Mouse (Mus musculus): Measurements from ENCODE around the gene Mvd.

The Mvd gene

DNA sequence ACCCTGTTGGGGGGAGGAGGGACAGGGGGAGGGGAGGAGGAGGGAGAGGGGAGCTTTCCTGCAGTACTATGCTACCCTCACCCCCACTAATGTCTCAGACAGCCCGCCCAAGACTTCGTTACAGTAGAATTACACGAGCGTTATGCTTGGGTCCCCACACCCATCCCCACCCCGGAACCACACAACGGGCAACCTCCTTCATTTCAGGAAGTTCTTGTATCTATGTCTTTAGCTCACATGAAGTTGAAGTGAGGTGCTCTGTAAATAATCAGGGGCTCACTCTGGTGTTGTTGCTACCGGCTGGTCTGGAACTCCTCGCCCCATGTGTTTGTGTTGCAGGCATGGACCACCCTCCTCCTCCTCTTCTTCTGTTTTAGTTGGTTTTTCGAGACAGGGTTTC is 15.1 kb downstream of the Mvd start:
- DNase-seq (ENCODE audit: low read depth, low spot score) = no peak

DNA sequence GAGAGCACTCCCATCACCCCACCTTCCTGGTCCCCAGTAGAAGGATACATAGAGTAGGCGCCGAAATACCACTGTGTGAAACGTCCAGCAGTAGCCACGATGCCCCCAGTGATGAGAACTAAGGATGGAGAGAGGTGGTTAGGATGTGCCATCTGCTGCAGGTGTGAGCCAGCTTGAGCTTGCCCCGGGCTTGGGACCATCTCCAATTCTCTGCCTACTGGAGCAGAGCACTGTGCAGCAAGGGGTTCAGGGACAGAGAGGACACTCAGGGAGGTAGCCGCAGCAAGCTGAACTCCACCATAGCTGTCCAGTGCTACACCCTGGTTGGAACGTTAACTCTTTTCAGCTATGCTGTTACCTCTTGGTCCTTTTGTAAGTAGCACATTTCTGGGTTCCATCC is 15.6 kb downstream of the Mvd start:
- DNase-seq (ENCODE audit: low read depth, low spot score) = no peak

DNA sequence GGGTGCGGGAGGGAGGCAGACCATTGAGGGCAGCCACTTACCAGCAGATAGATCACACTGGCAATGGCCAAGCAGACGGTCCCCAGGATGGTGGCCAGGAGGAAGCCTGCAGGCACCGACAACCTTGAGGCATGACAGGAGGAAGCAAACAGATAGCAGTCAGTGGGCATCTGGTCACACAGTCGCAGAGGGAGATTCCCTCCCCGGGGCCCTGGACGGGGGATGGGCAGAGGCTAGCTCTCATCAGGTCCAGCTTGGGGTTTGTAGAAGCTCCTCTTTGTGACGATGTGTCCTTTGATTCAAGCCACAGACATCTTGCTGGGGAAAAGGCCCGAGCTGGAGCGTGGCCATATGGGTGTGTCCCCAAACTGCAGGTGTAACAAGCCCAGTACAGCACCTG is 17.1 kb downstream of the Mvd start:
- DNase-seq (ENCODE audit: low read depth, low spot score) = no peak

DNA sequence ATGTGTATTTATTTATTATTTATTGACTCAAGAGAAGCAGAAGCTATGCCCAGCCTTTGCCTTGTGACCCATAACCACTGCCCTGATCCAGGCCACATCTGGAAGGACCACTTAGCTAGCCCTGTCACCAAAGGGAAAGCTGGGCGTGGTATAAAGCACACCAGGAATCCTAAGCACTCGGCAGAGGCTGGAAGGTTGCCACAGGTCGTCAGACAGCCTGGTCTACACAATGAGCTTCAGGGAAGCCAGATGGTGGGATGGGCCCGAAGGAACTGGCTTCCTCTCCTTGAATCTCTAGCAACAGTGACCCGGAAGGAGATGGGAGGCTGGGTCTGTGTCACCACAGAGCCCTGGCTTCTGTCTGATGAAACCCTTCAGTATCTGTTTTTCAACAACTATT is 19.6 kb downstream of the Mvd start:
- DNase-seq (ENCODE audit: low read depth, low spot score) = no peak

DNA sequence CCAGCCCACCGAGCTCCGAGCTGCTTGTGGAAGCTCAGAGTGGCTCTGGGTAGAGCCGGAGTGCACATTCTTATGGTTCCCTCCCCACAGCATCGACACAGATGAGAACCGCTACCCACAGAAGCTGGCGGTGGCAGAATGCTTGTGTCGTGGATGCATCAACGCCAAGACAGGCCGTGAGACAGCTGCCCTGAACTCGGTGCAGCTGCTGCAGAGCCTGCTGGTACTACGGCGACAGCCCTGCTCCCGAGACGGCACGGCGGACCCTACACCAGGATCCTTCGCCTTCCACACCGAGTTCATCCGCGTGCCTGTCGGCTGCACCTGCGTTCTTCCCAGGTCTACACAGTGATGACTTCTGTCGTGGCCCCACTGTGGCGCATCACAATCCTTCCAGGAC is 20.0 kb downstream of the Mvd start:
- no peak for DNase-seq (ENCODE audit: low read depth, low spot score)

- no peak for DNase-seq (ENCODE audit: low read depth, low spot score)
Observed at GRCm38 (mm10) chr8:122421376-122422070, 21.7 kb downstream of the Mvd start, which contains the start of gene Il17c. Gene Il17c (plus strand): TSS chr8:122422020.

DNA sequence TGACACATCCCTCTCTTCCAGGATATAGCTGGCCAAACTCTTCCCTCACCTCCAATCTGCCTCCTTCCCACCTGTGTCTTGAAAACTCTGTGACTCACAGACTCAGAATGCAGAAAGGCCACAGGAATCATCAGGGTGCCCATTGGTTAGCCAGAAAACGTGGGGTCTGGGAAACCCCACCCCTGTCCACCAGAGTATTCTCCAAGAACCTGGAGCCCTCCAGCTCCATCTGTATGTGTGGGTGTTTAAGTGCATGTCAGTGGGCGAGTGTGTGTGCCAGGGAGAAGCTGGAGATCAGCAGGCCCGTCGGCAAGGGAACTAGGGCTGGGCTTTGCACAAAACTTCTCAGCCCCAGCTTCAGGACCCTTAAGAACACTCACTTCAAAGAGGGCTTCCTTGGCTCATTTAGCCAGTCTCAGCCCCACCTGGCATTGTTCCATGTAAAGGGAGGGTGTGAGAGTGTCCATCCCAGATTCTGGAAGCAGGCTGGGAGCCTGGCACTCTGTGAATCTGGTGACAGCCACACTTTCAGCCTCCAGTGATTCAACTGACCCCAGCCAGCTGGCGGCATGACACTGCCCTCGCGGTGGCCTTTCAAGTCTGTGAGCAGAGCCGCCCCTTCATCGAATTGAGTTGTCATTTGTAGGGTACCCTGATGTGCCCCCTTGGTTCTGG is 23.2 kb downstream of the Mvd start:
- no peak for DNase-seq (ENCODE audit: low read depth, low spot score)

GRCm38 (mm10) chr8:122415554-122415953 is 27.7 kb downstream of the Mvd start:
- DNase-seq (ENCODE audit: low read depth, low spot score) = no peak

DNA sequence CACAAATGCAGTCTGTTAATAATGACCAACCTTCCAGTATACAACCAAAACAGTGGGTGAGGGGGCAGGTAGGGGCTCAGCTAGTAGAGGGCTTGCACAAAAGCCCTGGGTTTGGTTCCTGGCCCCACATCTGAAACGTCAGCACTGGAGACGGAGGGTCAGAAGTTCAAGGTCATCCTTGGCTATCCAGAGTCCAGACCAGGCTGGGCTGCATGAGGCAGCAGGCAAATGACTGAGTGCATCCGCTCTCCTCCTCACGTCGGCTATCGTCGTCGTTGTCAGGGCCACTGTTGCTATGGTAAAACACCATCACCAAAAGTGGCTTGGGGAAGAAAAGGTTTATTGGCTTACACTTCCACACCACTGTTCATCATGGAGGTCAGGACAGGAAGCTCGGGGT is 28.9 kb downstream of the Mvd start:
- no peak for DNase-seq (ENCODE audit: low read depth, low spot score)

DNA sequence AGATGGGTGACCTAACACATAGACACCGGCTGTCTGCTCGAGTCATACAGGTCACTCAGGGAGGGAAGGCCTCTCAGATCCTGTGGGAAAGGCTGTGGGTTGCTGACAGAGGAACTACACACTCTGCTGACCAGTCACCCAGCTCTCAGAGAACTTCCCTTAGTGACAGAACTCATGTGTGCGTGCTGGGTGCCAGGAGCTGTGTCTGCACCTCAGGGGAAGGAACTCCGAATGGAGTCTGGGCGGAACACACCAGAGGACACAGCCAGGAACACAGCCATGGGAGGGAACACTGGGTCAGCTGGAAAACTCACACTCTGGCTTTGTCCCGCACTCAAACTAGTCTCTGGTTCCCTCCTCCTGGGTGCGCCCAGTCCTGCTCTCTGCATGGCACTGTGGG is 35.5 kb downstream of the Mvd start:
- DNase-seq (ENCODE audit: low read depth, low spot score) = no peak

DNA sequence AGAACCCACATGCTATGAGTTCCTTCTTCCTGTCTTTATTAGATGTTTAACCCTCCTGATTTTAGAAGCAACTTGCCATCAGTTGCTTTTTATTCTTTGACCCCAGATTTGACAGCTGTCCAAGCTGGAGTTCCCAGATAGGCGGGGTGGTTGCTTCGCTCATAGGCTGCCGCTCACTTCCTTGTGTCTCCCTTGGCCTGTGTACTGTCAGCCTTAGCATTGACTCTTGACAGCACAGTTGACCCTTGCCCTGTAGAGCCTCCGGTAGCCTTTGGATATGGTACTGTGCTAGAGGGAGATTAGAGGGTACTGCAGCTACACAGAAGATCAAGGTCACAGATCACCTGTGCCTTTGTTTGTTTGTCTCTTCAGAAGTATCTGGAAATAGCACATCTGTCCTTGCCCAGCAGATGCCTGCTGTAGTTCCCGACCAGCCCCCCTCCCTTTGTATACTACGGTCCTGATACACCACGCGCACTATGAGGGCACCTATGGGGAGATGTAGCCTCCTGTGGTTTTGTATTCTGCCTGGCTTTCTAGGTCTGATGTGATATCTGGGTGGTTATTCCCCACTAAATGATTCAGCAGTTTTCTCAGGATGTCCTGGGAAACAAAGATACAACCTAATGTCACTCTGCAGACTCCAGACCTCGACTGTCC is 37.9 kb downstream of the Mvd start:
- DNase-seq (ENCODE audit: low read depth, low spot score) = no peak

- DNase-seq (ENCODE audit: low read depth, low spot score) = no peak
Observed at GRCm38 (mm10) chr8:122398186-122398585, 45.0 kb downstream of the Mvd start.

DNA sequence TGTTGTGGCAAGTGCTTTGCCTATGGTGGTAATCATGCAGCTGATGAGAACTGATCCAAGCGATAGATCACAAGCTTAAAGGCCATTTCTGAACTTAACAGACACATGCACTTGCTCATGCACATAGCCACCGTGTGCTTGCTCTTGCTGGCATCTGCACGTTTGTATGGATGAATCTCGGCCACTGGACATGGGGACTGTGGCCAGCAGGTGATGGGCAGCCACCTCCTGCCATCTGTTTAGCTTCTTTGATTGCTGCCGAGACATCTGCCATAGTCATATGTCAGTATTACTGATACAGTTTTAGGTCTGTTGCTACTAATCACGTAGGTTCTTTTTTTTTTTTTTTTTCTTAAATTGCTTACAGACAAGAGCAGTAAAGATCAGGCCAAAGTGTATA is 47.9 kb downstream of the Mvd start:
- DNase-seq (ENCODE audit: low read depth, low spot score) = no peak

GRCm38 (mm10) chr8:122393717-122394116 is 49.5 kb downstream of the Mvd start:
- no peak for DNase-seq (ENCODE audit: low read depth, low spot score)

DNA sequence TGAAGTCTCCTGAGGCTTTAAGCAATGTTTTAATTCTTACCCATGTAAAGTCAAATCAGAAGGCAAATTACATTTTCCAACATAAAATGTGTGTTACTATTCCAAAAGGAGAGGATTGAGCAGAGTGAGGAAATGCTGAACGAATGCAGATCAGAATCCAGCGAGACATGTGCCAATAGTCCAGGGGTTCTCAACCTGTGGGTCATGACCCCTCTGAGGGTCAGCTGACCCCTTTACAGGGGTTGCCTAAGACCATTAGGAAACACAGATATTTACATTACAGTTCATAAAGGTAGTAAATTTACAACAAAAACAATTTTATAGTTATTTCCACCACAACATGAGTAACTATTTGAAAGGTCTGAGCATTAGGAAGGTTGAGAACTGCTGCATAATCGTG is 52.5 kb downstream of the Mvd start:
- no peak for DNase-seq (ENCODE audit: low read depth, low spot score)

DNA sequence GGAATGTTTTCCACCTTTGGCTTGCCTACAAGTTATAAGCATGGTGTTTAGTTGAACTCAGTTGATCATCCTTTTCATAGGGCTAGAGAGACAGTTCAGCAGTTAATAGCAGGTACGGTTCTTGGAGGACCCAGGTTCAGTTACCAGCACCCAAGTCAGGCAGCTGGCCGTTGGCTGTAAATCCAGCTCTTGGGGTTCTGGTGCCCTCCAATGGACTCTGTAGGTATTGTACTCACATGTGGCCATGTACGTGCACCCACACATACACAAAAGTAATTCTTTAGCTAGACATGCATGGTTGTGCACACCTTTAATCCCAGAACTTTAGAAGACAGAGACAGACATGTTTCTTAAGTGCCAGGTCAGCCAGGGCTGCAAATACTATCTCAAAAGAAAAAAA is 53.9 kb downstream of the Mvd start:
- no peak for DNase-seq (ENCODE audit: low read depth, low spot score)

All from mesoderm, embryonic 11.5 days (tissue).